Mouse (Mus musculus) MEL (cell line): ENCODE results near the gene Gusb. TPM values are rescaled to one million over a fixed set of nuclear protein-coding genes. Genes with fewer than 3 reads are reported as not detected.

Experiments used
- DNase-seq: peaks from one replicate; pipeline ENCODE4 v3.0.0; 2011; ENCODE audit warnings: low read depth, low spot score
- H3K27ac ChIP-seq: 2 replicates; pipeline ENCODE4 v1.5.1; 2012; ENCODE audit warnings: low read depth, mild to moderate bottlenecking, control low read depth, low read length, moderate library complexity; ENCODE audit not compliant: control insufficient read depth
- H3K27me3 ChIP-seq, 2 experiments: fragments of 150-350 bp in 1 of 2; sonication (generic) in 1 of 2; 2 replicates each; pipeline ENCODE4 v1.6.1; 2012; ENCODE audit warnings: low read length in 2 of 2, mild to moderate bottlenecking in 2 of 2, improper control_type of control experiment in 1 of 2, moderate library complexity in 1 of 2; ENCODE audit not compliant: insufficient read depth in 2 of 2, control insufficient read depth in 1 of 2
- H3K36me3 ChIP-seq, 2 experiments: 2 replicates each; pipeline ENCODE4 v1.6.1; 2012 to 2014; ENCODE audit warnings: low read length in 2 of 2, improper control_type of control experiment in 1 of 2, inconsistent platforms in 1 of 2, mild to moderate bottlenecking in 1 of 2; ENCODE audit not compliant: insufficient read depth in 2 of 2, control insufficient read depth in 1 of 2
- H3K4me1 ChIP-seq, 2 experiments: fragments of 150-350 bp in 1 of 2; sonication (generic) in 1 of 2; 2 replicates each; pipeline ENCODE4 v1.6.1; 2012; ENCODE audit warnings: low read length in 2 of 2, improper control_type of control experiment in 1 of 2, mild to moderate bottlenecking in 1 of 2; ENCODE audit not compliant: insufficient read depth in 2 of 2, control insufficient read depth in 1 of 2
- H3K4me3 ChIP-seq, 2 experiments: fragments of 150-350 bp in 1 of 2; sonication (generic) in 1 of 2; 2 replicates each; pipeline ENCODE4 v1.5.1; 2012; ENCODE audit warnings: low read depth in 2 of 2, low read length in 2 of 2, mild to moderate bottlenecking in 2 of 2, moderate library complexity in 2 of 2, control low read depth in 1 of 2, improper control_type of control experiment in 1 of 2; ENCODE audit not compliant: control insufficient read depth in 1 of 2, insufficient read depth in 1 of 2
- H3K79me2 ChIP-seq: 2 replicates; pipeline ENCODE4 v1.6.1; 2012; ENCODE audit warnings: mild to moderate bottlenecking, low read length, moderate library complexity; ENCODE audit not compliant: control insufficient read depth, poor library complexity, insufficient read depth
- H3K9ac ChIP-seq: 2 replicates; pipeline ENCODE4 v1.6.1; 2012; ENCODE audit warnings: low read depth, mild to moderate bottlenecking, control low read depth, low read length, moderate library complexity; ENCODE audit not compliant: control insufficient read depth, poor library complexity, severe bottlenecking
- H3K9me3 ChIP-seq: fragments of 150-350 bp; sonication (generic); replicated peaks from 2 replicates; pipeline ENCODE4 v1.6.1; 2012; ENCODE audit warnings: mild to moderate bottlenecking, low read length, improper control_type of control experiment, moderate library complexity; ENCODE audit not compliant: insufficient read depth
- BHLHE40 ChIP-seq: IDR thresholded peaks from 2 replicates; pipeline ENCODE4 v1.6.1; 2012; ENCODE audit warnings: low read depth, mild to moderate bottlenecking, inconsistent platforms, low read length, improper control_type of control experiment, borderline replicate concordance
- CHD1 ChIP-seq: IDR thresholded peaks from 2 replicates; pipeline ENCODE4 v1.6.1; 2012; ENCODE audit warnings: low read depth, mild to moderate bottlenecking, inconsistent platforms, low read length, improper control_type of control experiment
- CHD2 ChIP-seq: IDR thresholded peaks from 2 replicates; pipeline ENCODE4 v1.6.1; 2011; ENCODE audit warnings: low read length, improper control_type of control experiment
- CTCF ChIP-seq, 3 experiments: IDR thresholded peaks in 2 of 3; conservative IDR thresholded peaks in 1 of 3; 2 replicates each; pipeline ENCODE4 v1.5.1; 2011 to 2012; ENCODE audit warnings: low read length in 3 of 3, low read depth in 2 of 3, mild to moderate bottlenecking in 2 of 3, improper control_type of control experiment in 1 of 3, inconsistent platforms in 1 of 3, mixed read lengths in 1 of 3, moderate library complexity in 1 of 3; ENCODE audit not compliant: control insufficient read depth in 1 of 3, insufficient read depth in 1 of 3, poor library complexity in 1 of 3, severe bottlenecking in 1 of 3
- E2F4 ChIP-seq: IDR thresholded peaks from 2 replicates; pipeline ENCODE4 v1.6.1; 2011; ENCODE audit warnings: low read depth, low read length, improper control_type of control experiment, borderline replicate concordance
- ETS1 ChIP-seq: IDR thresholded peaks from 2 replicates; pipeline ENCODE4 v1.6.1; 2012; ENCODE audit warnings: low read depth, mild to moderate bottlenecking, inconsistent platforms, low read length, improper control_type of control experiment, moderate library complexity
- GABPA ChIP-seq: IDR thresholded peaks from 2 replicates; pipeline ENCODE4 v1.6.1; 2012; ENCODE audit warnings: low read depth, mild to moderate bottlenecking, inconsistent platforms, low read length, improper control_type of control experiment, moderate library complexity
- GATA1 ChIP-seq: IDR thresholded peaks from 2 replicates; pipeline ENCODE4 v1.6.1; 2011; ENCODE audit warnings: low read depth, low read length, improper control_type of control experiment
- HCFC1 ChIP-seq: IDR thresholded peaks from 2 replicates; pipeline ENCODE4 v1.6.1; 2012; ENCODE audit warnings: low read depth, mild to moderate bottlenecking, inconsistent platforms, low read length, improper control_type of control experiment, moderate library complexity
- JUND ChIP-seq: IDR thresholded peaks from 2 replicates; pipeline ENCODE4 v1.6.1; 2011; ENCODE audit warnings: low read depth, mild to moderate bottlenecking, improper control_type of control experiment, low read length
- KAT2A ChIP-seq: conservative IDR thresholded peaks from 2 replicates; pipeline ENCODE4 v1.6.1; 2012; ENCODE audit warnings: low read depth, low read length, improper control_type of control experiment, inconsistent platforms
- MAFK ChIP-seq: IDR thresholded peaks from 2 replicates; pipeline ENCODE4 v1.6.1; 2011; ENCODE audit warnings: low read depth, mild to moderate bottlenecking, low read length, improper control_type of control experiment, borderline replicate concordance
- MAZ ChIP-seq: IDR thresholded peaks from 2 replicates; pipeline ENCODE4 v1.6.1; 2012; ENCODE audit warnings: low read depth, mild to moderate bottlenecking, inconsistent platforms, low read length, improper control_type of control experiment
- MEF2A ChIP-seq: IDR thresholded peaks from 2 replicates; pipeline ENCODE4 v1.6.1; 2014; ENCODE audit warnings: low read depth, mild to moderate bottlenecking, inconsistent platforms, low read length, improper control_type of control experiment; ENCODE audit not compliant: poor library complexity, insufficient replicate concordance, severe bottlenecking; ENCODE audit errors: extremely low read depth
- MXI1 ChIP-seq: IDR thresholded peaks from 2 replicates; pipeline ENCODE4 v1.6.1; 2011; ENCODE audit warnings: mild to moderate bottlenecking, low read depth, low read length, improper control_type of control experiment
- MYC ChIP-seq: IDR thresholded peaks from 2 replicates; pipeline ENCODE4 v1.6.1; 2011; ENCODE audit warnings: low read depth, mild to moderate bottlenecking, low read length, improper control_type of control experiment, moderate library complexity
- POLR2A ChIP-seq, 2 experiments: IDR thresholded peaks; 2 replicates each; pipeline ENCODE4 v1.6.1; 2011 to 2012; ENCODE audit warnings: low read length in 2 of 2, mild to moderate bottlenecking in 2 of 2, control low read depth in 1 of 2, improper control_type of control experiment in 1 of 2, low read depth in 1 of 2, moderate library complexity in 1 of 2; ENCODE audit not compliant: control insufficient read depth in 1 of 2, insufficient read depth in 1 of 2, poor library complexity in 1 of 2
- POLR2AphosphoS2 ChIP-seq: IDR thresholded peaks from 2 replicates; pipeline ENCODE4 v1.6.1; 2011; ENCODE audit warnings: low read length, improper control_type of control experiment
- POLR2AphosphoS5 ChIP-seq: IDR thresholded peaks from 2 replicates; pipeline ENCODE4 v1.6.1; 2012; ENCODE audit warnings: low read depth, borderline replicate concordance, mild to moderate bottlenecking, inconsistent platforms, low read length, moderate library complexity, mixed read lengths
- RAD21 ChIP-seq: IDR thresholded peaks from 2 replicates; pipeline ENCODE4 v1.6.1; 2011; ENCODE audit warnings: mild to moderate bottlenecking, low read depth, low read length, improper control_type of control experiment
- SIN3A ChIP-seq: IDR thresholded peaks from 2 replicates; pipeline ENCODE4 v1.6.1; 2012; ENCODE audit warnings: low read length, improper control_type of control experiment, inconsistent platforms
- SMC3 ChIP-seq: IDR thresholded peaks from 2 replicates; pipeline ENCODE4 v1.6.1; 2011; ENCODE audit warnings: low read depth, low read length, improper control_type of control experiment
- TAL1 ChIP-seq: IDR thresholded peaks from 2 replicates; pipeline ENCODE4 v1.6.1; 2012; ENCODE audit warnings: mild to moderate bottlenecking, inconsistent platforms, low read length, moderate library complexity, mixed read lengths
- TBP ChIP-seq: IDR thresholded peaks from 2 replicates; pipeline ENCODE4 v1.8.0; 2011; ENCODE audit warnings: low read depth, low read length, improper control_type of control experiment
- UBTF ChIP-seq: IDR thresholded peaks from 2 replicates; pipeline ENCODE4 v1.6.1; 2012; ENCODE audit warnings: low read depth, mild to moderate bottlenecking, inconsistent platforms, low read length, improper control_type of control experiment, moderate library complexity, borderline replicate concordance; ENCODE audit not compliant: insufficient read depth
- USF1 ChIP-seq: IDR thresholded peaks from 2 replicates; pipeline ENCODE4 v1.6.1; 2014; ENCODE audit warnings: low read depth, mild to moderate bottlenecking, inconsistent platforms, low read length, improper control_type of control experiment, moderate library complexity
- USF2 ChIP-seq, 2 experiments: IDR thresholded peaks; 2 replicates each; pipeline ENCODE4 v1.6.1; 2011 to 2012; ENCODE audit warnings: improper control_type of control experiment in 2 of 2, low read length in 2 of 2, borderline replicate concordance in 1 of 2, inconsistent platforms in 1 of 2, low read depth in 1 of 2, mild to moderate bottlenecking in 1 of 2; ENCODE audit not compliant: insufficient read depth in 1 of 2
- ZC3H11A ChIP-seq: IDR thresholded peaks from 2 replicates; pipeline ENCODE4 v1.6.1; 2012; ENCODE audit warnings: low read depth, mild to moderate bottlenecking, inconsistent platforms, low read length, improper control_type of control experiment
- ZKSCAN1 ChIP-seq: IDR thresholded peaks from 2 replicates; pipeline ENCODE4 v1.6.1; 2012; ENCODE audit warnings: low read depth, mild to moderate bottlenecking, inconsistent platforms, low read length, improper control_type of control experiment, moderate library complexity
- ZMIZ1 ChIP-seq: IDR thresholded peaks from 2 replicates; pipeline ENCODE4 v1.6.1; 2012; ENCODE audit warnings: low read depth, mild to moderate bottlenecking, inconsistent platforms, low read length, improper control_type of control experiment, moderate library complexity
- ZNF384 ChIP-seq: IDR thresholded peaks from 2 replicates; pipeline ENCODE4 v1.6.1; 2012; ENCODE audit warnings: low read depth, mild to moderate bottlenecking, inconsistent platforms, low read length, improper control_type of control experiment
- polyA plus RNA-seq, 2 experiments: library from polyadenylated mRNA; stranded (reverse) in 1 of 2; unstranded in 1 of 2; fragments of >175 nt in 1 of 2; fragments of >200 nt in 1 of 2; gene quantifications; 2 replicates each; pipeline versions ENCODE4 v1.2.1 to v1.2.4; 2012; ENCODE audit warnings: low replicate concordance in 2 of 2, low read depth in 1 of 2; ENCODE audit not compliant: insufficient read length in 2 of 2, insufficient read depth in 1 of 2, missing spikeins in 1 of 2
- total RNA-seq: library from RNA; depleted of rRNA; stranded (reverse); fragments of 300-350 nt; gene quantifications from 2 replicates; pipeline ENCODE4 v1.2.3, GENCODE M21; 2012

Gusb gene
- total and polyA plus RNA-seq, 3 experiments: 44.4 to 107 (median 54.2) TPM

DNA sequence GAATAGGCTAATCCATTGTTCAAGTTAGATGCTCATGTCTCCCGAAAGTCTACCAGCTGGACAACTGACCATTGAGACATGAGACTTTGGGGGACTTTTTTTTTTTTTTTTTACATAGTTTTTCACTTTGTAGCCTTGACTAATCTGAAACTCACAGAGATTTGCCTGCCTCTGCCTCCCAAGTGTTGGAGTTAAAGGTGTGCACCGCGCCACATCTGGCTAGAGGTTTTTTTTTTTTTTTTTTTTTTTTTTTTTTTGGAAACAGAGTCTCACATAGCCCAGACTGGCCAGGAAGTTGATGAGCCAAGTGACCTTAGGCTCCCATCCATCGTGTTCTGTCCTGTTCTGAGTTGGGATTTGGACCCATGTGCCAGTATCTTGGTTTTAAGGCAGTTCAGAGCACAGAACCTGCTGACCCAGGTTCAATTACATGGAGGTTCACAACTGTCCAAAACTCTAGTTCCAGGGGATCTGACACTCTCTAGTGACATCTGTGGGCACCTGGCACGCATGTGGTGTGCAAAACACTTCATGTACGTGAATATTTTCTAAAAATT, 5.3 kb upstream of the Gusb start:
- peaks cover under 1 to 4% of the 10 kb centered on the region in 2 experiments for H3K4me1 ChIP-seq
- H3K9ac ChIP-seq: no peak overlapping the region
- no peaks in the 10 kb centered on the region for H3K79me2 ChIP-seq
- DNase-seq: no peak
- no peaks in the 10 kb centered on the region for H3K9me3 ChIP-seq
- no peaks in the 10 kb centered on the region for H3K36me3 ChIP-seq
- no peak overlapping the region for H3K4me3 ChIP-seq
- no peaks in the 10 kb centered on the region for H3K27me3 ChIP-seq
- TF ChIP-seq CTCF (IDR thresholded peaks at IDR 0.05 in 2 of 3, conservative IDR thresholded peaks at IDR 0.05 in 1 of 3; ENCODE audit: control insufficient read depth in 1 of 3, insufficient read depth in 1 of 3, low read depth in 2 of 3, low read length in 3 of 3, poor library complexity in 1 of 3, severe bottlenecking in 1 of 3): no peak
- TF ChIP-seq ZNF384: peak; percentile 37
- no peak overlapping the region for H3K27ac ChIP-seq

DNA sequence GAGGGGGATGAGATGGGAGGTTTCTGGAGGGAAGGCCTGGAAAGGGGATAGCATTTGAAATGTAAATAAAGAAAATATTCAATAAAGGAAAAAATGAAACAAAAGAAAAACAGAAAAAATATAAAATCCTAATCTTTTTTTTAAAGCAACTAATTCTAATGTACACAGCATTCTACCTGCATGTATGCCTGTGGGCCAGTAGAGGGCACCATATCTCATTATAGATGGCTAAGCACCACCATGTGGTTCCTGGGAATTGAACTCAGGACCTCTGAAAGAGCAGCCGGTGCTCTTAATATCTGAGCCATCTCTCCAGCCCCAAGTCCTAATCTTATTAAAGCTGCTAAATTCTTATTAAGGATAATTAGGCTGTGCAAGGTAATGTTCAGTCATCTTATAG, 4.5 kb upstream of the Gusb start:
- H3K27ac ChIP-seq: no peak overlapping the region
- H3K27me3 ChIP-seq: no peaks in the 10 kb centered on the region
- H3K4me3 ChIP-seq: no peak overlapping the region
- H3K9ac ChIP-seq: no peak overlapping the region
- peaks cover 3 to 6% of the 10 kb centered on the region in 2 experiments for H3K4me1 ChIP-seq
- H3K79me2 ChIP-seq: peaks cover 3% of the 10 kb centered on the region
- no peaks in the 10 kb centered on the region for H3K36me3 ChIP-seq
- H3K9me3 ChIP-seq: no peaks in the 10 kb centered on the region
- DNase-seq: peak; percentile 62
- TF ChIP-seq ZMIZ1 (no peak), BHLHE40 (no peak), TBP (no peak), ZKSCAN1 (no peak), MAZ (no peak), UBTF (no peak), POLR2AphosphoS2 (no peak), USF1 (no peak), ZNF384 (peak; percentile 37; the same call in 1 of the 2 replicates), RAD21 (peak; percentile 32), KAT2A (no peak), POLR2A (IDR thresholded peaks at IDR 0.05; ENCODE audit: control insufficient read depth in 1 of 2, insufficient read depth in 1 of 2, low read depth in 1 of 2, low read length in 2 of 2, poor library complexity in 1 of 2) (no peak), GABPA (no peak), POLR2AphosphoS5 (no peak), ETS1 (no peak), CHD1 (no peak), SMC3 (peak; percentile 49), HCFC1 (no peak), MXI1 (no peak), CTCF (IDR thresholded peaks at IDR 0.05 in 2 of 3, conservative IDR thresholded peaks at IDR 0.05 in 1 of 3; ENCODE audit: control insufficient read depth in 1 of 3, insufficient read depth in 1 of 3, low read depth in 2 of 3, low read length in 3 of 3, poor library complexity in 1 of 3, severe bottlenecking in 1 of 3) (peak; percentile 40 to 65 (median 62)), TAL1 (no peak), CHD2 (no peak), GATA1 (no peak), USF2 (IDR thresholded peaks at IDR 0.05; ENCODE audit: borderline replicate concordance in 1 of 2, insufficient read depth in 1 of 2, low read depth in 1 of 2, low read length in 2 of 2) (no peak), E2F4 (no peak), MEF2A (no peak), MAFK (no peak), SIN3A (no peak), JUND (no peak), MYC (peak; percentile 87), ZC3H11A (peak; percentile 31; the same call in 1 of the 2 replicates)
